Mouse (Mus musculus) gastrocnemius, postnatal 14 days (tissue): ENCODE results near the gene Cyp2d9. TPM values are rescaled to one million over a fixed set of nuclear protein-coding genes. Genes with fewer than 3 reads are reported as not detected.
"Not testable (repeated sequence)": the region's sequence is repeated elsewhere in the genome, so short reads cannot be mapped to it uniquely, and the experiment has no call there.

Source experiments
- DNase-seq: peaks from one replicate; pipeline ENCODE4 v3.0.0; 2021; ENCODE audit warnings: mixed read lengths
- intact Hi-C: fragments of 180-260 bp; cut with DNase I; formaldehyde crosslinking; loops from one replicate; pipeline ENCODE4 v1.15.1; 2025; ENCODE audit warnings: low total_unique reads
- long read RNA-seq, 2 experiments: library from polyadenylated mRNA; stranded (forward); transcript quantifications; one replicate each; pipeline ENCODE4 v2.0.0; 2021
- total RNA-seq, 2 experiments: library from RNA; stranded (reverse); gene quantifications; 2 replicates each; pipeline ENCODE4 v1.2.3; 2021

Cyp2d9 gene
- total RNA-seq, result not detected
- long read RNA-seq, experiment 1, result 0 reads
- long read RNA-seq, experiment 2, result 0 reads

GRCm38 (mm10) chr15:82433137-82433536, at the start of gene Cyp2d9:
Gene Cyp2d9 (plus strand): TSS chr15:82433437.
- intact Hi-C loops, result no loop called here
- no peak for DNase-seq

- intact Hi-C loops, result no loop called here
- DNase-seq, result no peak
Observed at GRCm38 (mm10) chr15:82385729-82386128, 47.5 kb upstream of the Cyp2d9 start.

- intact Hi-C loops, result loop anchor here (10.0 kb wide), 1 partner anchor 55 kb away; no protein-coding TSS in a partner anchor
- not testable (repeated sequence) for DNase-seq
Observed at GRCm38 (mm10) chr15:82389916-82390315, 43.3 kb upstream of the Cyp2d9 start.

- not testable (repeated sequence) for DNase-seq
- intact Hi-C loops, result loop anchor here (10.0 kb wide), 1 partner anchor 51 kb away; no protein-coding TSS in a partner anchor
Observed at GRCm38 (mm10) chr15:82393922-82394321, 39.3 kb upstream of the Cyp2d9 start, which contains the start of gene Cyp2d11. Gene Cyp2d11 (minus strand): TSS chr15:82394022.

GRCm38 (mm10) chr15:82395955-82396354, 37.3 kb upstream of the Cyp2d9 start:
- DNase-seq, result not testable (repeated sequence)
- intact Hi-C loops, result loop anchor here (10.0 kb wide), 1 partner anchor 49 kb away; no protein-coding TSS in a partner anchor

- no peak for DNase-seq
- intact Hi-C loops, result no loop called here
Observed at GRCm38 (mm10) chr15:82401516-82401915, 31.7 kb upstream of the Cyp2d9 start.

GRCm38 (mm10) chr15:82402106-82402505, 31.1 kb upstream of the Cyp2d9 start:
- intact Hi-C loops, result no loop called here
- no peak for DNase-seq

- intact Hi-C loops, result no loop called here
- no peak for DNase-seq
Observed at GRCm38 (mm10) chr15:82402741-82403140, 30.5 kb upstream of the Cyp2d9 start.

GRCm38 (mm10) chr15:82403606-82404005, 29.6 kb upstream of the Cyp2d9 start:
- intact Hi-C loops, result no loop called here

GRCm38 (mm10) chr15:82404163-82404562, 29.1 kb upstream of the Cyp2d9 start:
- DNase-seq, result no peak
- intact Hi-C loops, result no loop called here

More at GRCm38 (mm10) chr15:82403606-82404005, 29.6 kb upstream of the Cyp2d9 start:
- DNase-seq, result no peak

GRCm38 (mm10) chr15:82406981-82407380, 26.3 kb upstream of the Cyp2d9 start, which contains the start of gene Cyp2d10:
Gene Cyp2d10 (minus strand): TSS chr15:82407195.
- DNase-seq, result no peak
- intact Hi-C loops, result no loop called here

GRCm38 (mm10) chr15:82407536-82407935, 25.7 kb upstream of the Cyp2d9 start:
- DNase-seq, result no peak
- intact Hi-C loops, result no loop called here

- intact Hi-C loops, result loop anchor here (5.0 kb wide), 1 partner anchor 145 kb away; the partner anchor contains the start of gene Sept3
Observed at GRCm38 (mm10) chr15:82416797-82417789, 16.1 kb upstream of the Cyp2d9 start.

GRCm38 (mm10) chr15:82418616-82419015, 14.6 kb upstream of the Cyp2d9 start:
- intact Hi-C loops, result loop anchor here (5.0 kb wide), 1 partner anchor 146 kb away; the partner anchor contains the start of gene Sept3
- DNase-seq, result no peak

More at GRCm38 (mm10) chr15:82416797-82417789, 16.1 kb upstream of the Cyp2d9 start:
- DNase-seq, result peak; percentile 87

- intact Hi-C loops, result loop anchor here (5.0 kb wide), 1 partner anchor 66 kb away; no protein-coding TSS in a partner anchor
Observed at GRCm38 (mm10) chr15:82422935-82423334, 10.3 kb upstream of the Cyp2d9 start.

GRCm38 (mm10) chr15:82423471-82423870, 9.8 kb upstream of the Cyp2d9 start:
- intact Hi-C loops, result loop anchor here (5.0 kb wide), 1 partner anchor 66 kb away; no protein-coding TSS in a partner anchor

More at GRCm38 (mm10) chr15:82422935-82423334, 10.3 kb upstream of the Cyp2d9 start:
- no peak for DNase-seq

GRCm38 (mm10) chr15:82433621-82434020, 384 bp downstream of the Cyp2d9 start:
- DNase-seq, result no peak
- intact Hi-C loops, result no loop called here

More at GRCm38 (mm10) chr15:82423471-82423870, 9.8 kb upstream of the Cyp2d9 start:
- no peak for DNase-seq

GRCm38 (mm10) chr15:82434541-82434940, 1.3 kb downstream of the Cyp2d9 start:
- intact Hi-C loops, result no loop called here
- no peak for DNase-seq

GRCm38 (mm10) chr15:82435011-82435410, 1.8 kb downstream of the Cyp2d9 start:
- no peak for DNase-seq
- intact Hi-C loops, result no loop called here

- DNase-seq, result no peak
- intact Hi-C loops, result no loop called here
Observed at GRCm38 (mm10) chr15:82435606-82436005, 2.4 kb downstream of the Cyp2d9 start.
